Mouse (Mus musculus): ENCODE measurements around the gene Gpr37l1.
A peak's percentile ranks its signal among the peaks of the same experiment; 100 is the strongest.

Gene Gpr37l1

GRCm38 (mm10) chr1:135147702-135148058 is 19.8 kb downstream of the Gpr37l1 start:
- DNase-seq (ENCODE audit: low spot score): no peak

GRCm38 (mm10) chr1:135146946-135147701 is 20.4 kb downstream of the Gpr37l1 start:
- peak; percentile 81 for DNase-seq (ENCODE audit: low spot score)

- peak; percentile 78 for DNase-seq (ENCODE audit: low spot score)
These were observed 21.2 kb downstream of the Gpr37l1 start, which contains the start of gene Arl8a for GRCm38 (mm10) chr1:135146077-135146945. Arl8a (plus strand) TSS chr1:135146824.

- DNase-seq (ENCODE audit: low spot score): no peak
These were observed 23.5 kb downstream of the Gpr37l1 start for GRCm38 (mm10) chr1:135143940-135144339.

GRCm38 (mm10) chr1:135142452-135142851 is 25.0 kb downstream of the Gpr37l1 start:
- DNase-seq (ENCODE audit: low spot score): no peak

- DNase-seq (ENCODE audit: low spot score): no peak
These were observed 27.6 kb downstream of the Gpr37l1 start for GRCm38 (mm10) chr1:135139906-135140305.

GRCm38 (mm10) chr1:135136500-135136899 is 31.0 kb downstream of the Gpr37l1 start:
- DNase-seq (ENCODE audit: low spot score): peak; percentile 53

- no peak for DNase-seq (ENCODE audit: low spot score)
These were observed 32.2 kb downstream of the Gpr37l1 start for GRCm38 (mm10) chr1:135135111-135135787.

- no peak for DNase-seq (ENCODE audit: low spot score)
These were observed 33.6 kb downstream of the Gpr37l1 start for GRCm38 (mm10) chr1:135133678-135134435.

- no peak for DNase-seq (ENCODE audit: low spot score)
These were observed 34.5 kb downstream of the Gpr37l1 start for GRCm38 (mm10) chr1:135132893-135133369.

GRCm38 (mm10) chr1:135132473-135132872 is 35.0 kb downstream of the Gpr37l1 start, which contains the start of gene Ptpn7:
Ptpn7 (plus strand) TSS chr1:135132700.
- DNase-seq (ENCODE audit: low spot score): peak; percentile 36

GRCm38 (mm10) chr1:135131560-135131959 is 35.9 kb downstream of the Gpr37l1 start:
- no peak for DNase-seq (ENCODE audit: low spot score)

- no peak for DNase-seq (ENCODE audit: low spot score)
These were observed 36.4 kb downstream of the Gpr37l1 start for GRCm38 (mm10) chr1:135131034-135131433.

- no peak for DNase-seq (ENCODE audit: low spot score)
These were observed 37.0 kb downstream of the Gpr37l1 start for GRCm38 (mm10) chr1:135130376-135131018.

- DNase-seq (ENCODE audit: low spot score): no peak
These were observed 37.8 kb downstream of the Gpr37l1 start for GRCm38 (mm10) chr1:135129543-135130183.

- DNase-seq (ENCODE audit: low spot score): no peak
These were observed 38.5 kb downstream of the Gpr37l1 start for GRCm38 (mm10) chr1:135128986-135129385.

- DNase-seq (ENCODE audit: low spot score): no peak
These were observed 39.5 kb downstream of the Gpr37l1 start for GRCm38 (mm10) chr1:135128011-135128441.

- no peak for DNase-seq (ENCODE audit: low spot score)
These were observed 40.9 kb downstream of the Gpr37l1 start for GRCm38 (mm10) chr1:135126443-135127027.

GRCm38 (mm10) chr1:135125990-135126389 is 41.5 kb downstream of the Gpr37l1 start:
- no peak for DNase-seq (ENCODE audit: low spot score)

All from urinary bladder, postnatal 25 days (tissue).